In the genomic region with DNA sequence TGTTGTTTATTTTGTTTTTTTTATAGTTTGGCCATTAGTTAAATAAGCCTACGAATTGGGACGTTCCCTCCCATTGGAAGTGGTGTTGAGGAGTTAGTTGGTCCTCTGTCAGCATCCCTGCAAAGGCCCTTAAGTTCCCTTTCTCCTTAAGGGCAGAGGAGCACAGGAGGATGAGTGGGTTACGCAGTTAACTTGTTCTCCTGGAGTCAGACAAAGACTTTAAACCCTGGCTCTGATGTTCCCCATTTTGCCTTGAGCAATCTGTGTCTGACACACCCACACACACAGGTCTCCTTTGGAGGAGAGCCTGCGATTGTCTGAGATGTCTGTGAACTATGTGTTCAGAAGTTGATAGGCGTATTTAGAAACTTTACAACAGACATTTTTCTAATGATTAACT, we compare ENCODE assay signal across 8 mouse cellular contexts. TPM values are rescaled to one million over a fixed set of nuclear protein-coding genes. Genes with fewer than 3 reads are reported as not detected.
DNase-seq lines count a peak whose midpoint lies in the region; ATAC-seq lines count a peak whose summit lies in the region.

No protein-coding gene starts in this region.

- 0 out of 2 replicates have a peak overlapping the region, but pooled peaks have one; percentile 71 for H3K27ac ChIP-seq in kidney, embryonic 15.5 days
- H3K27ac ChIP-seq in brown adipose tissue, adult 24 weeks (replicated peaks; ENCODE audit: low read depth, low read length), result peak overlapping the region; percentile 85
- no peak overlapping the region for H3K27ac ChIP-seq in hindbrain, embryonic 15.5 days (replicated peaks)
- no peak overlapping the region for H3K27ac ChIP-seq in midbrain, embryonic 11.5 days (ENCODE audit: low read depth, low read length)

- no peak for ATAC-seq in kidney, embryonic 15.5 days (replicated peaks; ENCODE audit: low FRiP score)
- no peak for ATAC-seq in hindbrain, embryonic 15.5 days (ENCODE audit: low FRiP score, low read depth)
- ATAC-seq in midbrain, embryonic 11.5 days (ENCODE audit: low FRiP score), result no peak

- 26% methylated on average over 5 of the region's 5 CpGs for WGBS in kidney, embryonic 15.5 days
- WGBS in hindbrain, embryonic 15.5 days, result 46% methylated on average over 5 of the region's 5 CpGs
- WGBS in midbrain, embryonic 11.5 days, result 67% methylated on average over 5 of the region's 5 CpGs

- H3K27me3 ChIP-seq in kidney, embryonic 15.5 days, result 0 out of 2 replicates have a peak, but pooled peaks cover 3% of the 10 kb centered on the region
- no peaks in the 10 kb centered on the region for H3K27me3 ChIP-seq in hindbrain, embryonic 15.5 days
- H3K27me3 ChIP-seq in midbrain, embryonic 11.5 days (ENCODE audit: control insufficient read depth, insufficient read depth, low read length), result no peaks in the 10 kb centered on the region

- H3K36me3 ChIP-seq in kidney, embryonic 15.5 days, result 0 out of 2 replicates have a peak, but pooled peaks cover 3% of the 10 kb centered on the region
- no peaks in the 10 kb centered on the region for H3K36me3 ChIP-seq in hindbrain, embryonic 15.5 days
- H3K36me3 ChIP-seq in midbrain, embryonic 11.5 days (ENCODE audit: control insufficient read depth, insufficient read depth, low read length), result no peaks in the 10 kb centered on the region

- peak overlapping the region; percentile 94 for H3K4me3 ChIP-seq in kidney, embryonic 15.5 days (replicated peaks)
- peak overlapping the region; percentile 100 for H3K4me3 ChIP-seq in brown adipose tissue, adult 24 weeks (ENCODE audit: insufficient read depth, low read depth, low read length)
- peak overlapping the region; percentile 89 for H3K4me3 ChIP-seq in hindbrain, embryonic 15.5 days
- H3K4me3 ChIP-seq in midbrain, embryonic 11.5 days (ENCODE audit: low read depth, low read length), result peak overlapping the region; percentile 80

- H3K4me2 ChIP-seq in kidney, embryonic 15.5 days, result peak overlapping the region; percentile 83
- H3K4me2 ChIP-seq in hindbrain, embryonic 15.5 days, result peak overlapping the region; percentile 72
- H3K4me2 ChIP-seq in midbrain, embryonic 11.5 days, result peak overlapping the region; percentile 94; the same call in 1 of the 2 replicates

- H3K9ac ChIP-seq in kidney, embryonic 15.5 days, result peak overlapping the region; percentile 98; the same call in 1 of the 2 replicates
- 0 out of 2 replicates have a peak overlapping the region, but pooled peaks have one; percentile 88 for H3K9ac ChIP-seq in hindbrain, embryonic 15.5 days
- H3K9ac ChIP-seq in midbrain, embryonic 11.5 days (ENCODE audit: low read length), result no peak overlapping the region

- H3K4me1 ChIP-seq in kidney, embryonic 15.5 days, result peaks cover 64% of the 10 kb centered on the region
- peaks cover 20% of the 10 kb centered on the region for H3K4me1 ChIP-seq in brown adipose tissue, adult 24 weeks (ENCODE audit: control insufficient read depth, insufficient read depth, insufficient read length, low read length)
- peaks cover 31% of the 10 kb centered on the region for H3K4me1 ChIP-seq in hindbrain, embryonic 15.5 days (replicated peaks)
- H3K4me1 ChIP-seq in midbrain, embryonic 11.5 days (ENCODE audit: control insufficient read depth, insufficient read depth, low read length), result peaks cover 2% of the 10 kb centered on the region; the same call in 1 of the 2 replicates

- H3K9me3 ChIP-seq in kidney, embryonic 15.5 days (replicated peaks), result no peaks in the 10 kb centered on the region
- H3K9me3 ChIP-seq in hindbrain, embryonic 15.5 days, result no peaks in the 10 kb centered on the region
- no peaks in the 10 kb centered on the region for H3K9me3 ChIP-seq in midbrain, embryonic 11.5 days (ENCODE audit: control insufficient read depth, low read length)

- no peak for DNase-seq in kidney, adult 11 months
- DNase-seq in midbrain, embryonic 11.5 days (ENCODE audit: low spot score, missing footprints), result no peak
- no peak for DNase-seq in thymus, adult 18-20 months
- no peak for DNase-seq in frontal cortex, postnatal 36 days (ENCODE audit: low spot score in 2 of 2)
- DNase-seq in retina, postnatal 1 day, result no peak

RNA-seq across cellular contexts. Expression of gene Ifngr2, which starts 1.1 kb away (rescaled TPM):
- polyA plus RNA-seq in kidney, embryonic 15.5 days (2015; fragmentation: Nextera tagmentation; extraction: Ambion mirVana), result 52.0 and 55.9 TPM in 2 replicates
- polyA plus RNA-seq in brown adipose tissue, adult 24 weeks (2012; ENCODE audit: insufficient read depth, insufficient read length, missing spikeins), result 15.4 and 22.0 TPM in 2 replicates
- 105 and 106 TPM in 2 replicates for polyA plus RNA-seq in hindbrain, embryonic 15.5 days (2015; fragmentation: Nextera tagmentation; extraction: Ambion mirVana)
- polyA plus RNA-seq in midbrain, embryonic 11.5 days (2014; fragmentation: Nextera tagmentation; extraction: Ambion mirVana), result 33.1 and 34.8 TPM in 2 replicates

RNA-seq across cellular contexts. Expression of gene Tmem50b, which starts 49.6 kb away (rescaled TPM):
- polyA plus RNA-seq in kidney, embryonic 15.5 days (2015; fragmentation: Nextera tagmentation; extraction: Ambion mirVana), result 35.6 and 35.8 TPM in 2 replicates
- polyA plus RNA-seq in brown adipose tissue, adult 24 weeks (2012; ENCODE audit: insufficient read depth, insufficient read length, missing spikeins), result 71.4 and 79.6 TPM in 2 replicates
- polyA plus RNA-seq in hindbrain, embryonic 15.5 days (2015; fragmentation: Nextera tagmentation; extraction: Ambion mirVana), result 99.3 and 105 TPM in 2 replicates
- 53.2 and 55.7 TPM in 2 replicates for polyA plus RNA-seq in midbrain, embryonic 11.5 days (2014; fragmentation: Nextera tagmentation; extraction: Ambion mirVana)

Comparison
In these comparisons a context has a peak if more than half of its experiments do, and no peak if none do; other contexts are left out.
1. H3K27ac ChIP-seq: peak in kidney, embryonic 15.5 days (single experiment) and brown adipose tissue, adult 24 weeks (single experiment); none in hindbrain, embryonic 15.5 days (single experiment) and midbrain, embryonic 11.5 days (single experiment).
2. Peak in every context shown above with its lines, with median percentiles within 50 percentile points of each other: H3K4me2 ChIP-seq and H3K4me3 ChIP-seq.